Mouse (Mus musculus): ENCODE data around the gene Rasgrp1. TPM values are rescaled to one million over a fixed set of nuclear protein-coding genes. Genes with fewer than 3 reads are reported as not detected.

Rasgrp1 gene
- 1 to 10 TPM; 1.4 to 1.7 TPM for total RNA-seq (2021)
- long read RNA-seq, experiment 1: 0 reads
- long read RNA-seq, experiment 2: 0 reads

DNA sequence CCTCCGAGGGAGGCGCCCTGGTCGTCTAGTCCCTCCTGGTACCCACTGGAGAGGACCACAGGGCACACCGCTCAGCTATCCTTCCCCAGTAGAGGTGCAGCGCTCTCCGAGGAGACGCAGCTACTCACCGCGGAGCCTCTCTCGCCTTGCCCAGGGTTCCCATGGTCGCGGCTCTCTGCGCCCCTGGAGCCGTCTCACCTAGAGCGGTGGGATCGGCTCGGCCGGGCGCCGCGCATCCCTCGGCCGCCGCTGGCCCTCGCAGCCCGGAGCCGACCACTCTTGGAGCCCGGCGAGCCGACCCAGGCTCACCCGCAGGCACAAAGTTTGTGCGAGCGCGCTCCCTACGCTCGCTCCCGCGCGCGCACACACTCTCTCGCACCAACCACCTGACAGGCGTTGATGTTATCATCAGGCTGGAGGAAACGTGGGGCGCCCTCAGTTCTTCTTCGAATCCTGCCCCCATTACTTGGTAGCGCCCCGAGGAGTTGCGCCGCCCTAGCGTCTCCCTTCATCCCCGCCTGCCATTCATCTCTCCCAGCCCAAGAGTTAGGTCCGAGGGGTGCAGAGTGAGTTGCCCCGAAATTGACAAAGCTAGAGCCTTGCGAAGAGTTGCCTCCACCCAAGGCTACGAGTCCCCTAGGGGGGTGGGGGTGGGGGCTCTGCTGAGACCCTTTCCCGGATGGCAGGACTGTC is at the start of gene Rasgrp1:
Rasgrp1 (minus strand) TSS at position 455 of the 693 bp plus-strand sequence.
- DNase-seq (ENCODE audit: low spot score in 2 of 2): no peak

- DNase-seq (ENCODE audit: low spot score in 2 of 2): no peak
Observed at GRCm38 (mm10) chr2:117389925-117390892, 47.4 kb upstream of the Rasgrp1 start.

DNA sequence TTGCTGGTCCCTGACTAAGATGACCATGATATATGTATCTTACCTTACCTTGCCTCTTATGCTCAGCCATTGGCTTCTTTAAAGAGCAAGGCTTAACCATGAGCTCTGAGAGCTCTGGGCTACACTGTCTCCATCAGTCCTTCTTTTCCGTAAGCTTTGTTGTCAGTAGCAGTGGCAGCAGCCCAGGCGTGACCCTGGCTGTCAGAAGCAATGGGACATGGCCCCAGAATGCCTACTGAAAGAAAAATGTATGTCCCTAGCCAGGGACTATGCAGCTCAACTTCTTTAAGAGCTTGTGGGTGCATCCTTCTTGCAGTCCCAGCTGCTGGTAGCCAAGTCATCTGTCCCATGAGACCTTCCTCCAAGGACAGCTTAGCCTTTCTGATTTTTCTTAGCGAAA is 46.7 kb upstream of the Rasgrp1 start:
- no peak for DNase-seq (ENCODE audit: low spot score in 2 of 2)

DNA sequence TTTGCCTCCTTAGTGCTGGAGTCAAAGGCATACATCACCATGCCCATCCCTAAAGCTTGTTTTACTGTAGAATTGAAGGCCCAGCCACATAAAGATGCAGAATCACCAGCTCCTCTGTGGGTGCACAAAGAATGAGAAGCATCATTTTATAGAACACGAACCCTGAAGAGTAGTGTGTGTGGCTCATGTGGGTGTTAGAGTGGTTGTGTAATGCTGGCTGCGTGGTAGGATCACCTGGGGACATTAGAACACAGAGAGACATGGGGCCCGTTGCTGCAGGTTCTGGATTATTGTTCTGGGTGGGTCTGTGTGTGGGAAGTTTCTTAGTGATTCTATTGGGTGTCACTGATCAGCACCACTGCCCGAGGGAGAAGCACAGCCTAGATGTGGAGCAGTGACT is 45.3 kb upstream of the Rasgrp1 start:
- DNase-seq (ENCODE audit: low spot score in 2 of 2): no peak

DNA sequence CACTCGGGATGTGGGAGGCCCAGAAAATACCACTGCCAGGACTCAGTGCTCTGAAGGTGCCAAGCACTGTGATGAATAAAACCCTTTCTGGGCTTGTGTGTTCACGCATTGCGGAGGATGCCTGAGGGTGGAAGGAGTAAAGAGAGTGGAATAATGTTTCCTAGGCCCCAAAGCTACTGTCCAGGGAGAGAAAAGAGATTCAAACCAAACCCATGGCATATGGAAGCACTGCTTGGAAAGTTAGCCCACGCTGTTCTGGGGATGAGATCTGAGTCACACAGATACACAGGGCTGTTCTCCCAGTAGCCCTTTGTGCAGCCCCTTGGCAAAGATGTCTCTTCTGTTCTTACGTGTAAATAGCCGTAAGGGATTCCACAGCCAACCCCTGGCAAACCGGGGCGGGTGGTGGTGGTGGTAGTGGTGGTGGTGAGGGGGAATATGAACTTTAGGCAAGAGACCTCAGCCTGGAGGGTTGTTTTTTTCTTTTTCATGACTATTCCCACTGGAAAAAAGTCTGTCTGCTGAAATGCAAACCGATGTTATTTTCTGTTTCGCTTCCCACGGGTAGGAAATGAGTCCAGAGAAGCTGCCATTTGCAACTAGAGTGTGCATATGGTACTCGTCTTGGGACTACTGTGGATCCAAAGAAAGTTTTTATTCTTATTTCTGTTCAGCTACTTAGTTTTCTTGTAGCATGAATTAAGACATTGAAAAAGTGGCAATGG is 44.3 kb upstream of the Rasgrp1 start:
- no peak for DNase-seq (ENCODE audit: low spot score in 2 of 2)

DNA sequence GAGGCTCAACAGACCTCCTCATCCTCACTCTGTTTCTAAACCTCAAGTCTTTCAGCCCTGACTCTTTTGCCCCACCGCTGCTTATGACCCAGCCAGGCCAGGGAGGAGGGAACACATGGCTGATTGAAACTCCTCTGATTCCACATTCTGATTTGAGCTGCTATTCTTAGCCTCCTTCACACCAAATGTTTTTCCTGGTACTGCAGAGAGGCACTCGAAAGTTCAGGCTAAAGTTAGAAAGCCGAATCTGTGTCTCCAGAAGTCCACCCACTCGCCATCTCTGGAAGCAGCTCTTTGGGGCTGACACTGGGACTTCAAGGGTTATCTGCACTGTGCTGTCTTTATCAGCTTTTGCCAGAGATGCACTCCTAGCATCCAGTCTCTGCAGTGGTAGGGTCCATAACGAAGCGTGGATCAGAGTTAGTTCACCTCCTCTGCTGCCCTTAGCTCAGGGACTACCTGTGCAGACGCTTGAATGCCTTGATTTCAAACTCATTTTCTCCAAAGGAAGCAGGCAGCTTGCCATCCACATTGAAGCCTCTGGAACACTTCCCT is 43.3 kb upstream of the Rasgrp1 start:
- no peak for DNase-seq (ENCODE audit: low spot score in 2 of 2)

DNA sequence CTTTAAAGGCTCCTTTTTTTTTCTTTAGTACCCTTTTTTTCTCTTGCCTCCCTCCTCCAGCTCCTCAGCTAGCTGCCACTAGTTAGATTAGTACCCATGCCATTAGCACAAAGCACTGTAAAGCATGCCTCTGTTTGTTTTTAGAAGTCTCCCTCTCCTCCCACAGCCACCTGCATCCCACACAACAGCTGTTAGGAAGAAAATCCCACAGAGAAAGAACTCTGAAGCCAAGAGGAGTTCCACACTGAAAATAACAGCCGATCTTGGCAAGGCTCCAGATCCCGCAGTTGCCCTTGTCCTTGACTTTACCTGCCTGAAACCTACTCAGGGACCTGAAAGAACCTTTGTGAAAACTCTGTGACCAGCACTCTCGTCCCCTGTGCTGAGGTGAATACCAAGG is 38.5 kb upstream of the Rasgrp1 start:
- no peak for DNase-seq (ENCODE audit: low spot score in 2 of 2)

GRCm38 (mm10) chr2:117374293-117374830 is 31.6 kb upstream of the Rasgrp1 start:
- no peak for DNase-seq (ENCODE audit: low spot score in 2 of 2)

DNA sequence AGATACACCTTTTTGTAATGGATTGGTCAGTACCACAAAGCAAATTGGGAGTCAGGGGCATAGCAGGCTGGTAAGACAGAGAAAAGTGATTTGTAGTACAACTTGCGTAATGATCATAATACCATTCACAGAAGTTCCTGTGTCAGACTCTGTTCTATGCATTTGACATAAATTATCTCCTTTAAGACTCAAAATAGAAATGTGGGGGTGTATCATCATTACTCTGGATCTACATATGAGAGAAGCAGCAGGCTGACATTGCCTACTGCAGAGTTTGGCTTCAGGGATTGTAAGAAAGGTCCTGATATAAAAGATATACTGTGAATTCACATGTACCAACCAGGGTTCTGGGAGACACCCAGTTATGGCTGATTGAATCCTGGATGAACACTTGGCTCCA is 28.9 kb upstream of the Rasgrp1 start:
- DNase-seq (ENCODE audit: low spot score in 2 of 2): no peak

DNA sequence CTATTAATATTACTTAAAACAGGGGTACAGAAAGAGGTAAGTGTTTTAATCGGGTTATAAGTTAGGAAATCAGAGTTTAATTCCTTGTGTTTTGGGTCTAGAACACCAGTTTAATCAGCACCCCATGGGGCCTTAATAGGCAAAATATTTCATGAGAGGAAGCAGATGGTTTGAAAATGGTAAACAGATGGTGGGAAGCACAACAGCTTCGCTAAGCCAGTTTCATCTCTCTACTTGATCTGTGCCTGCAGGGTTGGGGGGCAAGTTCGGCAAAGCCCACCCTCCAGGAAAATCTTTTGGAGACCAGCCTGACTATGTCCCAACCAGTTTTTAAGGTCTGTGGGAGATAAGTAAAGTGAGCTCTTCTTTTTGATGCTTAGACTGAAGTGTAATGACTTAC is 23.7 kb upstream of the Rasgrp1 start:
- no peak for DNase-seq (ENCODE audit: low spot score in 2 of 2)

DNA sequence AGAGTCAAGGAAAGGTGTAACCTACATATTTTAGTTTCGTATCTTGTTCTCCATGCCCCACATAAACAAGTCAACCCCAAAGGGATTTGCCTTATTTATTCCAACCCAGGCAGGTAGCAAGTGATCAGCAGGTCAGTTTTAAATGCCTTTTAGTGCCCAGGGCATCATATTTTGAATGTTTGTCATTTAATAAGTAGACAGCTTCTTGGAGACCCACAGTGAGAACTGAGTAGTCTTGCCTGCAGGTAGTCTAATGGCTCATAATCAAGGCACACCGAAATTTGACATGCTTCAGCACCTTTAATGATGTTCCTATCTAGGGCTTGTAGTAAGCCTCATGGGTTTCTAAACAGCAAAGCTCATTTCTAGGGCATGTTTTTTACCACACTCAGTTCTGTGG is 21.3 kb upstream of the Rasgrp1 start:
- no peak for DNase-seq (ENCODE audit: low spot score in 2 of 2)

DNA sequence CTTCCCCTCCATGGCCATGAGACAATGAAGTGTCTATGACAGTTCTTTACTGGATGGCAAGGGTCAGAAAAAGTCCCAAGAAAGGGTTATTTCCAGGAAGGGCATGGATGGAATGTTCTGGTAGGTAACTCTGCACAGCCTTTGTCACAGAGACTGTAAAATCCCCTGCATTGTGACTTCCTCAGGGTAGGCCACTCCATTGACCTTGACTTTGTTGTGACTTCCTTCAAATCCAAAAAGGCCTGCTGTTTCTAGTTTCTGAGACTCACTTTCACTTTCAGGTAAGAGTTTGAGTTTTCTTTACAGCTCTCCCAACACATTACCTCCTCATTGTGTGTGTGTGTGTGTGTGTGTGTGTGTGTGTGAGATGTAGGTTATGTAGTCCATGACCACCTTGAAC is 15.1 kb upstream of the Rasgrp1 start:
- no peak for DNase-seq (ENCODE audit: low spot score in 2 of 2)

- DNase-seq (ENCODE audit: low spot score in 2 of 2): no peak
Observed at GRCm38 (mm10) chr2:117352305-117353123, 9.7 kb upstream of the Rasgrp1 start.

DNA sequence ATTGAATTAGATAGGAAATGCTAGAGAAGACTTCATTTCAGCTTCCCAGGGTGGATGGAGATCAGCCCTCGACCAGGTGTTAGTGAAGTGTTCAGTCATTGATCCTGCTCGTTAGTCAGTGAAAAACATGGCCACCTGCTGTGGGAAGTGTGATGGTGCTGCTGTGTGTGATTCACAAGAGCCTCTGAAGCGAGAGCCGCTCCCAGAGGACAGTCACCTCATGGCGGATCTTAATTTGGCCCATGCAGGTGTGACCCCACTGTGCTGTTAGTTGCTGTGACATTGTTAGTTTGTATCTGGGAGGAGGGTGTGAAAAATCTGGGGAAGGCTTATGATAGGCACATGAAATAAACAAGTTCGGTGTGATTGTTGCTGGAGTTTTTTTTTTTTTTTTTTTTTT is 7.3 kb upstream of the Rasgrp1 start:
- no peak for DNase-seq (ENCODE audit: low spot score in 2 of 2)

- no peak for DNase-seq (ENCODE audit: low spot score in 2 of 2)
Observed at GRCm38 (mm10) chr2:117343240-117343624, 431 bp upstream of the Rasgrp1 start.

DNA sequence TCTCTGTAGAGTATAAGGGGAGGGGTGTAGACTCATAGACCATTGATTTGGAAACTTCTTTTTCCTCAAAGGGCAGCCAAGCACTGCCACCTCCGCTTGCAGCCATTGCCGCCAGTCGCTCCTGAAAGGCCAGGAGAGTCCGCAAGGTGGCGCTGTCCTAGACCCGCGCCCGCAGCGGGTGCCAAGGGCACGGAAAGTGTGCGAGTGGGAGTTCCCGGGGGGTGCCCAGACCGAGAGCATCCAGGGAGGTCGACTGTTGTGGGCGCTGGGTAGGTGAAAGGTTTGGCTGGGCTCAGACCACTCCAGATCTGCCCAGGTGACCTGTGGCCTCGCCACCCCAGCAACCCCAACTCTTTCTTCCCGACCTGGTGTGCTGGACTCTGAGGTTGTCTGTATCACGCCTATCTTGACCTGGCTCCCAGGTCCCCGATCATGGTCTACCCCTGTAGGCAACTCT is 683 bp downstream of the Rasgrp1 start:
- DNase-seq (ENCODE audit: low spot score in 2 of 2): peak; percentile 33 to 47

DNA sequence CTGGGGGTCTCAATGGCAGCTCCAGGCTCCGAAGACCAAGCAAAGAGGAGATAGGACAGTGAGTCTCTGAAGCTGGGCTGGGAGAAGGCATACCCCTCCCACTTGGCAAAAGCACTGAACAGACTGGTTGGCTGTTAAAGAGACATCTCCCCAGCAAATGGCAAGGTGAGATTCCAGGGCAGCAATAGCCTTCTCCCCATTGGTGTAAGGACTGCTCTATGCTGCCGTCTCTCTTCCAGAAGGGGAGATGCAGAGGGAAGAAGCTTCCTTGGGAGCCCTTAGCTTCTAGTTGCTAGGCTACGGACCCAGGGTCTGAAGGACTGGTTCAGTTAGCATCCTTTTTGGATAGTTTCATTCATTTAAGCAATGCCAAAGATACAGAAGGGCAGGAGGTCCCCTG is 4.3 kb downstream of the Rasgrp1 start:
- DNase-seq (ENCODE audit: low spot score in 2 of 2): no peak

- no peak for DNase-seq (ENCODE audit: low spot score in 2 of 2)
Observed at GRCm38 (mm10) chr2:117337902-117338301, 4.9 kb downstream of the Rasgrp1 start.

- DNase-seq (ENCODE audit: low spot score in 2 of 2): no peak
Observed at GRCm38 (mm10) chr2:117336946-117337665, 5.7 kb downstream of the Rasgrp1 start.
